Mouse (Mus musculus): ENCODE results near the gene Abcc6.

DNA sequence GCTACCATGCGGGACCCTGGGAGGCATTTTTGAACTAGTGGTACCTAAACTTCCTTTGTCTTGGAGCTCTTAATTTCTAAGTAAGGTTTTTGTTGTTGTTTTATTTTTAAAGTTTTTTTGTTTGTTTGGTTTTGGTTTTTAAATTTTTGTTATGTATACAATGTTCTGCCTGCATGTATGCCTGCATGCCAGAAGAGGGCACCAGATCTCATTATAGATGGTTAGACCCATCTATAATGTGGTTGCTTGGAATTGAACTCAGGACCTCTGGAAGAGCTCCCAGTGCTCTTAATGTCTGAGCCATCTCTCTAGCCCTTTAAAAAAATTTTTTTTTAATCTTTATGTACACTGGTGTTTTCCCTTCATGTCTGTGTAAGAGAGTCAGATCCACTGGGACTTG, 100.4 kb downstream of the Abcc6 start:
- TF ChIP-seq EP300 (IDR thresholded peaks at IDR 0.05; ENCODE audit: low read depth) (no peak), CTCF (IDR thresholded peaks at IDR 0.05; ENCODE audit: low read depth) (peak; percentile 32; the same call in 1 of the 2 replicates)
